Mouse (Mus musculus): ENCODE data around the gene Mgat4d. TPM values are rescaled to one million over a fixed set of nuclear protein-coding genes. Genes with fewer than 3 reads are reported as not detected.
"Not testable (repeated sequence)": the region's sequence is repeated elsewhere in the genome, so short reads cannot be mapped to it uniquely, and the experiment has no call there.

Gene Mgat4d
- polyA plus RNA-seq, 1 experiment = not detected

- no peak overlapping the region for H3K27ac ChIP-seq (ENCODE audit: insufficient read depth, low read depth, low read length)
- no peaks in the 10 kb centered on the region for H3K4me1 ChIP-seq (ENCODE audit: control insufficient read depth, insufficient read depth, low read length)
- no peak for TF ChIP-seq POLR2A (IDR thresholded peaks at IDR 0.05; ENCODE audit: borderline replicate concordance, low read depth, low read length)
- TF ChIP-seq CTCF (IDR thresholded peaks at IDR 0.05; ENCODE audit: low read depth, low read length) = no peak
- no peak overlapping the region for H3K4me3 ChIP-seq (ENCODE audit: insufficient read depth, low read length)
Measured at GRCm38 (mm10) chr8:83417970-83418369, 69.7 kb downstream of the Mgat4d start.

DNA sequence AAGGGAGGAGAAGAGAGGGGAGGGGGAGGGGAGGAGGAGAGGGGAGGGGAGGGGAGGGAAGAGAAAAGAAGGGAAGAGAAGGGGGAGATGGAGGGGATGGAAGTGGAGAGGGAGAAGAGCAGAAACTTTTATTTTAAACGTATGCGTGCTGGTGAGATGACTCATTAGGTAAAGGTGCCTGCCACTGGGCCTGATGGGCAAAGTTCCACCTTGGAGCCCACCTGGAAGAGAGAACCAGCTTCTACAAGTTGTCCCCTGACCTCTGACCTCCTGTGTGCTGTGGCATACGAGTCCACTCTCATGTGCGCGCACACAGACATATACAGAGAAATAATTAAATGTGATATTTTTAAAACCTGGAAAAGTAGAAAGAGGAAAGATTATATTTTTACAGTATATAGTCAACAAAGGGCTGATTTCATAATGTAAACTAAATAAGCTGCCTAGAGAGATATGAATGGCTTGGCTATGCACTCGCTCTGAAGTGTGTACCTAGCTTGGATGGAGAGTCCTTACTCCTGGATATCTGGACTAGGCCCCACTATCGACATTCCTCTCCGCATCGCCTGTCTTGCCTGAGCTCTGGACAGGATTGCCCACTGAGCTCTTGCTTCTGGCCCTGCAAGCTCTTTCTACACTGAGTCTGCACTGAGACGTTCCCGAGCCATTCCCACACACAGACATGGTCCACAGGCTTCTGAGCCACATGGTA, 70.7 kb downstream of the Mgat4d start:
- no peak overlapping the region for H3K4me3 ChIP-seq (ENCODE audit: insufficient read depth, low read length)
- no peak overlapping the region for H3K27ac ChIP-seq (ENCODE audit: insufficient read depth, low read depth, low read length)
- no peaks in the 10 kb centered on the region for H3K4me1 ChIP-seq (ENCODE audit: control insufficient read depth, insufficient read depth, low read length)
- TF ChIP-seq CTCF (IDR thresholded peaks at IDR 0.05; ENCODE audit: low read depth, low read length) (no peak), POLR2A (IDR thresholded peaks at IDR 0.05; ENCODE audit: borderline replicate concordance, low read depth, low read length) (no peak)

DNA sequence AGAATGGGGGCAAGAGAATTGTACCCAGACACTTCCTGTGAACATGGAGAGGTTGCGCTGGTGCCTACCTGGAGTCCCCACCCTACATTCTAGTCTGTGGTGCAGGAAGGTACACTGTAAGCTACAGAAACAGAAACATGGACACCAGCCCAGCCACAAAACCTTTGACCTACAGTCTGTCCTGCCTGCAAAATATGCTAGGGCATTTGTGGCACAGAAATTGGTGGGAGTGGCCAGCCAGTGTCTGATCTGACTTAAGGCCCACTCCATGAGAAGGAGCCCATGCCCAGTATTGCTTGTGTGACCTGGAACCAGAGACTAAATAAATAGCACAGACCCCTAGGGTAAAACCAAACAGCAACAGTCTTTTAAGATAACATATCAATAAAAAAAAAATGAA, 73.1 kb downstream of the Mgat4d start:
- Histone ChIP-seq H3K4me3 (ENCODE audit: insufficient read depth, low read length) (no peak overlapping the region), H3K4me1 (ENCODE audit: control insufficient read depth, insufficient read depth, low read length) (peaks cover 4% of the 10 kb centered on the region), H3K27ac (ENCODE audit: insufficient read depth, low read depth, low read length) (no peak overlapping the region)
- no peak for TF ChIP-seq CTCF (IDR thresholded peaks at IDR 0.05; ENCODE audit: low read depth, low read length)
- TF ChIP-seq POLR2A (IDR thresholded peaks at IDR 0.05; ENCODE audit: borderline replicate concordance, low read depth, low read length) = no peak

- Histone ChIP-seq H3K4me1 (ENCODE audit: control insufficient read depth, insufficient read depth, low read length) (peaks cover 4% of the 10 kb centered on the region), H3K4me3 (ENCODE audit: insufficient read depth, low read length) (no peak overlapping the region), H3K27ac (ENCODE audit: insufficient read depth, low read depth, low read length) (no peak overlapping the region)
- TF ChIP-seq POLR2A (IDR thresholded peaks at IDR 0.05; ENCODE audit: borderline replicate concordance, low read depth, low read length) = no peak
- TF ChIP-seq CTCF (IDR thresholded peaks at IDR 0.05; ENCODE audit: low read depth, low read length) = no peak
Measured at GRCm38 (mm10) chr8:83423032-83423825, 75.0 kb downstream of the Mgat4d start.

- no peak overlapping the region for H3K27ac ChIP-seq (ENCODE audit: insufficient read depth, low read depth, low read length)
- peaks cover 4% of the 10 kb centered on the region for H3K4me1 ChIP-seq (ENCODE audit: control insufficient read depth, insufficient read depth, low read length)
- TF ChIP-seq POLR2A (IDR thresholded peaks at IDR 0.05; ENCODE audit: borderline replicate concordance, low read depth, low read length) (no peak), CTCF (IDR thresholded peaks at IDR 0.05; ENCODE audit: low read depth, low read length) (no peak)
- H3K4me3 ChIP-seq (ENCODE audit: insufficient read depth, low read length) = no peak overlapping the region
Measured at GRCm38 (mm10) chr8:83425202-83425601, 76.9 kb downstream of the Mgat4d start.

- Histone ChIP-seq H3K27ac (ENCODE audit: insufficient read depth, low read depth, low read length) (no peak overlapping the region), H3K4me1 (ENCODE audit: control insufficient read depth, insufficient read depth, low read length) (peaks cover 8% of the 10 kb centered on the region), H3K4me3 (ENCODE audit: insufficient read depth, low read length) (no peak overlapping the region)
- TF ChIP-seq POLR2A (IDR thresholded peaks at IDR 0.05; ENCODE audit: borderline replicate concordance, low read depth, low read length) = no peak
- TF ChIP-seq CTCF (IDR thresholded peaks at IDR 0.05; ENCODE audit: low read depth, low read length) = no peak
Measured at GRCm38 (mm10) chr8:83426104-83426759, 78.0 kb downstream of the Mgat4d start.

DNA sequence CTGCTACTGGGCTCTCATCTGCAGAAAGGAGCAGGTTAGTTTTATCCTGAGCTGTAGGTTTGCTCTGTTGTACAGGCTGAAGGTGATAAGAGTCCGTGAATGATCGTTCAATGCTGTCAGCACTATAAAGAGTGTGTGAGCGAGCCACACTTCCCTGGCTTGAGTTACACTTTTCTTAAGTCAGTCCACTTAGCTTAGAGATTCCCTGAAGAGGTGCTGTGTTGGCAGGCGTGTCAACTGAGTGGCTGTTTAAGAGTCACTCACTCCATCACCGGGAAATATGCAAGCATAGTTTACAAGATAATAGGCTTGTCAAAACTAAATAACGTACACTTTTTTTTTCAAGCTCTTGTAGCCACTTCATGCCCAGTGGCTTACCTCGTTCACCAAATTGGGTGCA, 78.7 kb downstream of the Mgat4d start:
- Histone ChIP-seq H3K4me1 (ENCODE audit: control insufficient read depth, insufficient read depth, low read length) (peaks cover 8% of the 10 kb centered on the region), H3K4me3 (ENCODE audit: insufficient read depth, low read length) (no peak overlapping the region), H3K27ac (ENCODE audit: insufficient read depth, low read depth, low read length) (no peak overlapping the region)
- TF ChIP-seq CTCF (IDR thresholded peaks at IDR 0.05; ENCODE audit: low read depth, low read length) (no peak), POLR2A (IDR thresholded peaks at IDR 0.05; ENCODE audit: borderline replicate concordance, low read depth, low read length) (no peak)

- not testable (repeated sequence) for H3K4me1 ChIP-seq (ENCODE audit: control insufficient read depth, insufficient read depth, low read length); H3K27ac ChIP-seq (ENCODE audit: insufficient read depth, low read depth, low read length); H3K4me3 ChIP-seq (ENCODE audit: insufficient read depth, low read length)
Measured at GRCm38 (mm10) chr8:83428621-83429020, 80.3 kb downstream of the Mgat4d start.

- Histone ChIP-seq H3K4me1 (ENCODE audit: control insufficient read depth, insufficient read depth, low read length) (peaks cover 8% of the 10 kb centered on the region), H3K4me3 (ENCODE audit: insufficient read depth, low read length) (no peak overlapping the region), H3K27ac (ENCODE audit: insufficient read depth, low read depth, low read length) (no peak overlapping the region)
- no peak for TF ChIP-seq POLR2A (IDR thresholded peaks at IDR 0.05; ENCODE audit: borderline replicate concordance, low read depth, low read length)
- no peak for TF ChIP-seq CTCF (IDR thresholded peaks at IDR 0.05; ENCODE audit: low read depth, low read length)
Measured at GRCm38 (mm10) chr8:83429071-83429524, 80.8 kb downstream of the Mgat4d start.

Other genes starting within 250 kb of the Mgat4d start
- gene Tbc1d9, start 183.1 kb upstream of the Mgat4d start, polyA plus RNA-seq (2012; ENCODE audit: insufficient read depth, insufficient read length, missing spikeins) = 24.3 and 27.9 TPM in 2 replicates
- 0.68 and 1.2 TPM in 2 replicates for gene Gm10645, start 182.3 kb upstream of the Mgat4d start, polyA plus RNA-seq (2012; ENCODE audit: insufficient read depth, insufficient read length, missing spikeins)
- 0.49 and 1.1 TPM in 2 replicates for gene Ucp1, start 58.1 kb upstream of the Mgat4d start, polyA plus RNA-seq (2012; ENCODE audit: insufficient read depth, insufficient read length, missing spikeins)
- 14.2 and 15.0 TPM in 2 replicates for gene Elmod2, start 16.0 kb upstream of the Mgat4d start, polyA plus RNA-seq (2012; ENCODE audit: insufficient read depth, insufficient read length, missing spikeins)
- 0.20 TPM in 1 of 2 replicates, not detected in the other for gene Clgn, start 41.4 kb downstream of the Mgat4d start, polyA plus RNA-seq (2012; ENCODE audit: insufficient read depth, insufficient read length, missing spikeins)
- 49.5 and 50.3 TPM in 2 replicates for gene Scoc, start 109.9 kb downstream of the Mgat4d start, polyA plus RNA-seq (2012; ENCODE audit: insufficient read depth, insufficient read length, missing spikeins)
- not detected in 2 replicates for gene Olfr370, start 187.3 kb downstream of the Mgat4d start, polyA plus RNA-seq (2012; ENCODE audit: insufficient read depth, insufficient read length, missing spikeins)
- 130 and 134 TPM in 2 replicates for gene Ndufb7, start 218.2 kb downstream of the Mgat4d start, polyA plus RNA-seq (2012; ENCODE audit: insufficient read depth, insufficient read length, missing spikeins)